Mouse (Mus musculus) cerebellum, adult 8-10 months (tissue): ENCODE results near the gene Actb.

ENCODE experiments used
- DNase-seq: peaks from one replicate; pipeline ENCODE4 v3.0.0; 2022

Actb gene

DNA sequence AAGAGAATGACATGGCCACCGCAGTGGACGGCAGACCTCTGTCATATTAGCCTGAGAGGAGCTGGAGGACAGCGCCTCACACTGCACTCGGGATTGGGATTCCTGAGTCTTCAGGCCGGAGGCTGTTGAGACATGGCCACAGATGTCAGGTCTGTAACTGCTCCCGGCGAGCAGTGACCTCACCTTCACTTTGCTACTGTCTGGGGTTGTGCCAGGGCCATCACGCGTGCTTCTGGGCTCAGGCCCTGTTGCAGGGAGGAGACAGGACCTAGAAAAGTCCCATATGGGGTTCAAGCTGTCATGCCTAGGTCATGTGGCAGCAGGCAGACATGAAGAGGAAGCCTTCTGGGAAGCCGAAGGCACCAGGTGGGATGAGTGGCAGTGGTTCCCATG is 31.0 kb downstream of the Actb start:
- DNase-seq, result no peak

DNA sequence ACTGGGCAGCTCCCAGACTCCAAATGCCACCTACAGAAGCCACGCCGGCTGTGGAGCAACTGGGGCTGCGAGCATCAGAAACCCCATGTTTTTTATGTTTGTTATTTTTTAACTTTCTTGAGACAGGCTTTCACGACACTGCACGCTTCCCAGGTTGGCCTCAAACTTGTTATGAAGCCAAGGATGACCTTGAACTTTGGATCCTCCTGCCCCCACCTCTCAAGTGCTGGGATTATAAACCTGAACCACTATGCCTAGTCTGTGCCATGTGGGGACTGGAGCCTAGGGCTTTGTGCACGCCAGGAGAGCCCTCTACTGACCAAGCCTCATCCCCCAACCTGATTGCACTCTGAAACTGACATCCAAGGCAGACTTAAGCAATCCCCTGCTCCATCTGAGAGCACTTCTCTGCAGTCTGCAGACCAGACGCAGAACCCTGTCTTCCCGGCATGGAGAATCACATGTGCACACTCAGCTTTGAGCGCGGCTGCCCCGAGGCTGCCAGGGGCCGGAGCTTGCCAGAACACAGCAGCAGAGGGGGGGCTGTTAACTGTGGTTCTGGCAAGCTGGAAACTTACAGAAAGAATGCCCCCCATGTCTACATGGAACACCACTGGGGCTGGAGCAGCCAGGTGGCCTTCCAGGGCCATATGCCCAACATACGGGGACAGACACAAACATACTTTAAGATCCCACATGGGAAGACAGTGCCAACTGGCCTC is 31.6 kb downstream of the Actb start:
- no peak for DNase-seq

DNA sequence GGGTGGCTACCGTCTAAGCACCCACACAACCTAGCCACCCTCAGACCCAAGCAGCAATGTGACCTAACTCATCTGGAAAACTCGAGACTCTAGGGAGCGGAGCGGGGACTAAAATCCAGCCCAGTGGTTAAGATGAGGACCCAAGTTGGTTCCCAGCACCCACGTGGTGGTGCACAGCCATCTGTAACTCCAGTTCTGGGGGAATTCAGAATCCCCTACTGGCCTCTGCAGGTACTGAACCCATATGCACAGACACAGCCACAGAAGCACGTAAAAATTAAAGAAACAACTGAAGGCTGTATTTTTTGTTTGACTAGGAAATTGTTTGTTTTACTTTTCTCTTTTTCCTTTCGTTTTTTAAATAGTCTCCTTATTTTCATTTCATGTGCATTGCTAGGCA is 32.8 kb downstream of the Actb start:
- no peak for DNase-seq

DNA sequence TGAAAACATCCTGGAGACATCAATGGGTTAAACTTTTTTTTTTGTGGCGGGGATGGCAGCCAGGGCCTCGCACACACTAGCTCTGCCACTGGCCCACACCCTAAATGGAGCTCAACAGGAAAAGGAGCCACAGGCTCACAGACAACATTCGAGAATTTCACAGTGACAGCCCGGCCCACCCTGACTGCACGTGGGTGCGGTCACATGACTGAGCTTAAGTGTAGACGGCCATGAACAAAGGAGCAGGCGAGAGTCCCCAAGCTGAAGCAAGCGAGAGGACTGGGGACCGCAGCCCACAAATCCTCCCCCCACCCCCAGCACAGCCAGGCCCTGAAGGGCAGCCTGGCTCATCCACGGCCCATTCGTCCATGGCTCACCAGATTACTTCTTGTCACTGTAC is 34.8 kb downstream of the Actb start:
- DNase-seq, result no peak

DNA sequence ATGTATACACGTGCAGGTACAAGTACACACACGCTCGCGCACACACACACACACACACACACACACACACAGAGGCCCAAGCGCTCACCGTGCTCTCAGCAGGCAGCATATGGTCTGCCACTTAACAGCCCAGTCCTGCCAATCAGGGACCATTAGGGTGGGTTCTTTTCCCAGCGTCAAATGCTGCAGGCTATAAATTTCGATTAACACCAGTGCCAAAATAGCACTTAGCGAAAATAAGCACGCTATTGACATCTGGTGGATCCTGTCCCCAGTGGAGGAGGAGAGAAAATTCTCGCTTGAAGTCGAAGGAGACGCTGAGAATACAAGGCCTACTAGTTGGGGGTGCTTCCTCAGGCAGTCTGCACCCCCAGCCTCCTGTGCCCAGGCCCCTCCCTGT is 37.1 kb downstream of the Actb start:
- DNase-seq, result no peak

DNA sequence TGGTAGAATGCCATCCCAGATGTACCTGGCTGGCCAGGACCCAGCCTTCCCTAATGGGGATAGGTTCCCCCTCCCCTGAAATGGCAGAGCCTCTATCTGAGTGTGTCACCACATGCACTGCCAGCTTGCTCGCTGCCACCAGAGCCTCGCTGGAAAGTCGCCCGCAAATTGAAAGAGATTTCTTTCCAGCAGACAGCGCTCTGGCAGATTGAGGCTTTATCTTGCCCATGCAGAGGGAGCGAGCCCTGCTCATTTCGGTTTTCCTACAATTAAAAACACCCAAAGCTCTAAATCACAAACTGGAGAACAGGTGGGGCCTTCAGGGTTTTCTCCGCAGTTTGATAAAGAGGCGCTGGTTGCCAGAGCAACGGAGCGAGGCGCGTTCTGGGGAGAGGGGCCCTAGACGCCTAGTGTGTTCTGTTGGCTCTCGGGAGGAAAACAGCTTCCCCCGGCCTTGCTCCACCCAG is 48.8 kb downstream of the Actb start:
- DNase-seq, result peak; percentile 63

DNA sequence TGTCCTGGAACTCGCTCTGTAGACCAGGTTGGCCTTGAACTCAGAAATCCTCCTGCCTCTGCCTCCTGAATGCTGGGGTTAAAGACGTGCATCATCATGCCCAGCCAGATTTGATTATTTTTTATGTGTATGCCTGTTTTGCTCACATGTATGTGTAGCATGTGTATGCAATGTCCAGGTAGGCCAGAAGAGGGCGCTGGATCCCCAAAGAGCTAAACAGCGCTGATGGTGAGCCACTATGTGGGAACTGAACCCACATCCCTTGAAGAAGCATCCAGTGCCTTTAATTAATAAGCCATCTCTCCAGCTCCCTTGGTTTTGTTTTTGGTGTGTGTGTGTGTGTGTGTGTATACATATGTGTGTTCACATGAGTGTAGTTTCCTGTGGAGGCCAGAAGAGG is 50.1 kb downstream of the Actb start:
- no peak for DNase-seq

DNA sequence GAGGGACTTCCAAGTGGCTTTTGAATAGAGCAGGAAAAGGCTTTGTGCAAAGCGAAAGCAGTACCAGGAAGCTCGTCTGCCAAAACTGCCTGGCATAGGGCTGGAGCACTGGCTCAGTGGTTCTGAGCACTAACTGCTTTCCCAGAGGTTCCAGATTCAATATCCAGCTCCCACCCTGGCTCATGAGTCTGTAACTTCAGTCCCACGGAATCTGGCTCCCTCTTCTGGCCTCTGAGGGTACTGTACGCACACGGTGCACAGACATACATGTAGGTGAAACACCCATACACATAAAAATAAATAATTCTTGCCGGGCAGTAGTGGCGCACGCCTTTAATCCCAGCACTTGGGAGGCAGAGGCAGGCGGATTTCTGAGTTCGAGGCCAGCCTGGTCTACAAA is 51.7 kb downstream of the Actb start:
- peak; percentile 24 for DNase-seq

DNA sequence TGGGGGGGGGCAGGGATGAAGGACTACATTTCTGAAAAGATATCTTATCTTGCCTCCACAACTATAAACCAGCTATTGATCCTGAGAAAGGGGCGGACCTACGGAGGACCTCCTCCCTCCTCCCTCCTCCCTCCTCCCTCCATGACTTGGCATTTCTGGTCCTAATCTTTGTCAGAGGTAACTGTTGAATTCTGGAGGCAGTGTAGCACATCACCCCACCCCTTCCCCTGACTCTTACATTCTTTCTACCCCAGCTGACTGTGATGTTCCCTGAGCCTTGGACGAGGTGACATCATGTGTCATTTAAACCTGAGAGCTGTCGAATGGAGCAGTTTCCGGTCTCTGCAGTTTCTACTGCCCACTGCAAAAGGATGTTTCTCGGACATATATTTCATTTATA is 53.0 kb downstream of the Actb start:
- no peak for DNase-seq
